Mouse (Mus musculus) cortical plate, adult 2 months (tissue): ENCODE measurements around the gene Iqck.

Experiments used
- CTCF ChIP-seq: fragments of 200-500 bp; IDR thresholded peaks from 2 replicates; pipeline ENCODE4 v1.5.1; 2011; ENCODE audit warnings: mild to moderate bottlenecking, control low read depth, low read length; ENCODE audit not compliant: insufficient read depth; ENCODE audit errors: extremely low read depth
- POLR2A ChIP-seq: fragments of 200-500 bp; IDR thresholded peaks from 2 replicates; pipeline ENCODE4 v1.6.1; 2011; ENCODE audit warnings: mild to moderate bottlenecking, low read length, control low read depth; ENCODE audit not compliant: insufficient read depth; ENCODE audit errors: extremely low read depth

DNA sequence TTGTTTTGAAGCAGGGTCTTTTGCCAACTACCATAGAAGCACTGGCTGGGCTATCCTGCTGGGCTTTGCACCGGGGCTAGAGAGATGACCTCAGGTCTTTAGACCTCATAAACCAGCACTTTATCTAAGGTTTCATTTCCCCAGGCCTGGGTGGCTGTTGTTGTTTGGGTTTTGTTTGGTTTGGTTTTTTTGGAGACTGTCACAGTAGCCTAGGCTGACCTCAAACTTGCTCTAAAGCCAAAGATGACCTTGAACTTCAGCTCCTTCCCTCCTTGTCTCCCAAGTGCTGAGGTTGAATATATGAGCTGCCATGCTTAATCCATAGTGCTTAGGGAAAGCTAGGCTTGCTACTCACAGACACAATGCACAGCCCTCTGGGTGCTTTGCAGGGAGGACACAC, 35.9 kb upstream of the Iqck start:
- no peak for TF ChIP-seq CTCF
- TF ChIP-seq POLR2A = no peak
